Mouse (Mus musculus) R1 (cell line): ENCODE results near the gene Gdpd3.

ENCODE experiments used
- DNase-seq: peaks from one replicate; pipeline ENCODE4 v3.0.0-alpha.2; 2018; ENCODE audit warnings: low read depth, low spot score

The Gdpd3 gene

GRCm38 (mm10) chr7:126786142-126786541 lies 20.0 kb downstream of the Gdpd3 start:
- DNase-seq = no peak

- DNase-seq = no peak
Measured at GRCm38 (mm10) chr7:126789141-126789540, 23.0 kb downstream of the Gdpd3 start.

- peak; percentile 99 for DNase-seq
Measured at GRCm38 (mm10) chr7:126791851-126792720, 26.0 kb downstream of the Gdpd3 start, which contains the start of gene Ppp4c. Ppp4c (minus strand) TSS chr7:126792496.

DNA sequence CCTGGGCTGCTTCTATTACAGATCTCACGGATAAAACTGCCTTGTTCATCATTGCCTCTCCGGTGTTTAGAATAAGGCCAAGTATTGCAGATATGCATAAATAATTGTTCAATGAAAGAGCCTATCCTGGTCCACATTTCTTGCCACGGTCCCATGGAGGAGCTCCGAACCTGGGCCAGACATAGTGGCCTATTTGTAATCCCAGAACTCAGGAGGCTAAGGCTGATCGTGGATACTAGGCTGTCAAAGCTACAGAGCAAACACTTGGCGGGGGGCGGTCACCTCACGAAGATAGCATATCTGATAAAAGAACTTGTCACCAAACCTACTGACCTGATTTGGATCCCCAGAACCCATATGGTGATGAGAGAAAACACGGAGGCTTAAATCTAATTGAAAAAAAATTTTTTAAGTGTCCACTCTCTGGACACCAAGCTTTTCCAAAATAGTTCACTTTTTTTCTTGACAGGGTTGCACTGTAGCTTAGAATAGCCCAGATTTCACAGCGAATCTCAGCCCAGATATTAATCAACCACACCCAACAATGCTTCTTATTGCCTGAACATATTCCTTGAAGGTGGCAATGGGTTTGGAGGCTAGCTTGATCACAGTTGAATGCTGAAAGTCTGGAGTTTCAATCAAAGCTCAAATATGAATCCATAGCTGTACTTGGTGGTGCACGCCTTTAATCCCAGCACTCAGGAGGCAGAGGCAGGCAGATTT lies 26.7 kb downstream of the Gdpd3 start:
- no peak for DNase-seq

- no peak for DNase-seq
Measured at GRCm38 (mm10) chr7:126793456-126794270, 27.5 kb downstream of the Gdpd3 start.

- DNase-seq = no peak
Measured at GRCm38 (mm10) chr7:126794271-126794605, 28.1 kb downstream of the Gdpd3 start.

- no peak for DNase-seq
Measured at GRCm38 (mm10) chr7:126795387-126796317, 29.5 kb downstream of the Gdpd3 start.

- no peak for DNase-seq
Measured at GRCm38 (mm10) chr7:126796350-126796932, 30.3 kb downstream of the Gdpd3 start.

DNA sequence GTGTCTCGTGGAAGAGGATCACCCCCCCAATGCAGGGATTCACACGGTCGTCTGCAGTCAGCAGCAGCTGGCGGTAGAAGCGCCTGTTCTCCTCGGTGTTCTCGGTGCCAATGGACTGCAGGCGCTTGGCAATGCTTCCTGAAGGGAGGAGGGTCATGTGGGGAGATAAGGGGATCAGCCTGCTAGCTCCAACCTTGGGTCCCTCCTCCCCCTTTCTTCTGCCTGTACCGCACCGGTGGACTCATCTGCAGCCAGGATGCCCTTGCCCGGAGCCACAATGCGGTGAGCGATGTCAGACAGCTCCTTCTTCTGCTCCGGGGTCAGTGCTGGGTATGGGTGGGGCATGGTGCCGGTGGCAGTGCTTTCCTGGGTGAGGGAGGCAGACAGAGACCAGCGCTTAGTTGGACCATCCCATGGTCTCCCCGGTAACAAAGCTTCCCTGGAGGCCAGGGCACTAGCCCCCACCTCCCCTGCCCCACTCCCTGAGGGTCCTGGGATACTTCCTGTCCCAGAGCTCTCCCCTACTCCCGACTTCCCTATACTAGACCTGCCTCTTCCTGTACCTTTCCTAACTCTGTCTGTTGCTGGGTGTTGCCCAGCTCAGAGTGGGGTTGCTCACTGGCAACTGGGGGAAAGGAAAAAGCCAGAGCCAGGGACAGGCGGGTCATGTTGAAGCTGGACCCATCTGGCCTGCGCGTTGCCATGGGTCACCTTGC lies 31.4 kb downstream of the Gdpd3 start, which contains the start of gene Fam57b:
Fam57b (plus strand) TSS at position 258 of the 716 bp plus-strand sequence.
- DNase-seq = peak; percentile 52

DNA sequence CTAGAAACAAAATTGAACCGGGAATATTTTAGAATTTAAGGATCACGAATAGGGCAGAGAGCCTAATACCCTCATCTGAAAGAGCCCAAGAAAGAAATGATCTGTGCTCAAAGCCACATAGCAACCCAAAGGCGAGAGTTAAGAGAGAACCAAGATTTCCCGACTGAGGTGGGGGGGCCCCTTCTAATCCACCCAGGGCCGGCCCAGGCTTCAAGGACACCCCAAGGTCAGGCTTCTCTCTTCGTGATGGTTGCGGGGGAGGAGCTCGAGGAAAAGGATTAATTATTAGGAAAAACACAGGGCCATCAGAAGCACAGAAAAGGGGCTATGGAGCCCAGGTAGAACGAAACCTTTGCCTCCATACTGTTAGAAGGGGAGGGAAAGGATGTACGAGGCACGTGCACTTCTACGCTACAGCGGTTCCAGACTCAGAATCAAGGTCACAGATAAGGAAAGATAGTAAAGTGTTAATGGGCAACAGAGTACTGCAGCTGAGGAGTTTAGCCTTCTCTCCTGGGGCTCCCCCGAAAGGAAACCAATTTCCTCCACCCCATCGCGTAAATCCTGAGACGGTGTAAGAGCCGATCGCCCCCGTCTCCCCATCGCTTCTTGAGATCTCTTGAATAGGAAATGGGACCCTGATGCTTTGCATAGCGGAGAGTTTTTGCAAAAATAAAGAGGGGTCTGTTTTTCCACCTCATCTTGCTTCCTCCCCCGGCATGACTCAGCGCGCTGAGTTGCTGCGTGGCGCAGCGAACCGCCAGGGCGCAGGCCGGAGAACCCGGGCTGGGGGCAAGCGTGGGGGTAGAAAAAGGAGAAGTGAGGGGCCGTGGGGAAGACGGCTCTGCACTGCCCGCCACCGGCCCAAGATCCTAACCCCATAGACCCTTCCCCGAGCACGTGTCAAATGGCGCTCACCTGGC lies 32.3 kb downstream of the Gdpd3 start:
- peak; percentile 53 for DNase-seq

DNA sequence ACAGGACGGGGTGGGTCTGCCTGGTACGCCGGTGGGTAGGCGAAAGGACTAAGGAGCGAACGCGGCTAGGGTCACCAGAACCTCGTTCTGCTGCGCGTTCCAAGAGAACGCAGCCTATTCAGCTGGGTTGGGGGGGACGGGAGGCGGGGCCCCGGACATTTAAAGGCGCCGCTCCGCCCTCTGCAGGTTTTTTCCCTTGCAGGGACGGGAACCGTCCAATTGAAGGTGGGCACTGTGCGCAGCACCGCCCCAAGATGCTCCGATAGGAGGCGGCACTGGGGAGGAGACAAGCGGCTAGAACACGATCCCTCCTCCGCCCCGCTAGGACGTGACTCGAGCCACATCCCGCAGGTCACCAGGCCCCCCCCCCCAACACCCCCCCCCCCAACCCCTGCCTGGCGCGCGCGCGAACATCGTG lies 32.9 kb downstream of the Gdpd3 start:
- peak; percentile 99 for DNase-seq

DNA sequence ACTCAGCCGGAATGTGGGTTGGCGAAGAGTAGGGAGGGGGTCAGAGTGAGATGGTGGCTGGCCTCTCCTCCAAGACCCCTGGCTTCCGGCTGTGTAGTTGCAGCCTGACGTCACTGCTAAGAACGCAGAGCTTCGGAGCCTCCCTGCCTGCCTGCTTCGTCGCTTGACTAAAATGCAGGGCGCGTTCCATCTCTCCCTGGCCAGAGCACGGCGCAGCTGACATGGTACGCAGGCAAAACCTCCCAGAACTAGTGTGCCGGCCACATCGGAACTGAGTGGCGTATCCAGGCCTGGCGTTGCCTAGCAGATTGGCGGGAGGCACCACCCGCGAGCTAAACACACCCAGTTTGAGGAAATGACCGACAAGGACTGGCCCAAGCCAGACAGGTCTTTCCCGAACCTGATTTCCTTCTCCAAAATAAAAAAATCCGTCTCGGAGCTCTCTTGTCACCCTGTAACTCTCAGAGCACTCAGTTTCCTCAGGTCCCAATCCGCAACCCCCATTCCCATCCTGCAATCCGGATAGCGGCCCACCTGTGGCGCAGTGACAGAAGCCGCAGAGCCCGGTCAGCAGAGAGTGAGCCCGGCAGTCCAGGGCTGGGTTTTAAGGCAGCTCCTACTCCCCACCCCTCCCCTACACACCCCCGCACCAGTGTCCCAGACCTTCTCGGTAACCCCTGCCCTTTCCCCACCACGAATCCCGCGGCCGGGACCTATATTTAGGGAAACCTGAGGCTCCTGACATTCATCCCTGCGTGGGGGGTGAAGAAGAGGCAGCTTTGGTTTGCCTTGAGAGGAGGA lies 33.5 kb downstream of the Gdpd3 start:
- peak; percentile 96 for DNase-seq

GRCm38 (mm10) chr7:126800269-126801056 lies 34.3 kb downstream of the Gdpd3 start:
- no peak for DNase-seq

GRCm38 (mm10) chr7:126801057-126801422 lies 34.9 kb downstream of the Gdpd3 start:
- no peak for DNase-seq

- no peak for DNase-seq
Measured at GRCm38 (mm10) chr7:126802134-126802889, 36.2 kb downstream of the Gdpd3 start.

GRCm38 (mm10) chr7:126803181-126803580 lies 37.0 kb downstream of the Gdpd3 start:
- no peak for DNase-seq
